Mouse (Mus musculus) NIH3T3 (cell line): ENCODE data around the gene Plagl1.

Experiments used
- DNase-seq: peaks from one replicate; pipeline ENCODE4 v3.0.0-alpha.2; 2012; ENCODE audit warnings: low read depth

The Plagl1 gene

DNA sequence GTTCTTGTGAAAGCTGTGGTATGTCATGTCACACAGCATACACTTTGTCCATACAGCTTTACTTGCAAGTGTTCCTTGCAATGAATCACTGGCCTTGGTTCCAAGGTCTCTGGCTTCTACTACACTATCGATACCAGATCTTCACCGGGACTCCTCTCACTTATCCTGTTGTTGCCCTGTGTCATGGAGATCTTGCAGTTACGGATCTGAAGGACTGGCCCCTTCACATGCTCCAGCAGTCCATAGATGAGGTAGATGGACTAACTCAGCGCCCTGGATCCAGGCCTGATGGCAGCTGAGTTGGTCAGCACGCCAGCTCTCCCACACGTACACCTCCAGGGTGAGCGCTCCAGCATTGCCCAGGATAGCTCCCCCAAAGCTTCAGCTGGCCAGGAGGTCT, 75.0 kb downstream of the Plagl1 start:
- DNase-seq: no peak

DNA sequence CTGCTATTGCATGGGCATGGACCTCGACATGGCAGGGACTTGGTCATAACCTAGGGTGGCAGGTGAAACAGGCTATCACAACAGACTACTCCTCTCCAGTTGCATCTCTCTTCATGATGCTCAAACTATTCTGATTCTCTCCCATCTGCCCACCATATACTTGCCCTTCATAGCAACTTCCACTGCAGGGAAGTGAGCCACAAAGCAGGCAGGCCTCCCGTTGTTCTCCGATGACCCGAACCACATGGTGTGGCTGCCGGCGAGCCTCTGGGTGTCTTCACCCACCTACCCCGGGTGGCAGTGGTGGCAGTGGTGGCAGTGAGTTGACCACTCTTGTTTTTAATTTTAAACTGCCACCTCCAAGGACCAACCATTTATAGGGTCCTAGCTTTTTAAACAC, 75.4 kb downstream of the Plagl1 start:
- no peak for DNase-seq

DNA sequence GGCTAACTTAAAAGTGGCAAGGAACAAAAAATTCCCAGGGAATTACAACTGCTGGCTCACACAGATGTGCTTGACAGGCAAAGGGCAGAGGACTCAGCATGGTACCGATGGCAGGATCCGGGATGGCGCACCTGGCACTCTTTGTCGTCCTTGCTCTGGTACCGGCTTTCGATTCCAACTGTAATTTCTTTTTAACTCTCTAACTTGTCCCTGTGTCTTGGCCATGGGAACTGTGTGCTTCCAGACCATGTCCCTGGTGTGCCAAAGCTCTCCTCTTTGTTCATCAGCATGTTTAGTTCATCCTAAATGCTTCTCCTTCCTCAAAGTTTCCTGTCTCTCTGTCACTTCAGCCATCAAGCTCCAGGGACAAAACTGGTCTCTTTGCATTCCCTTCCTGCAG, 77.6 kb downstream of the Plagl1 start:
- DNase-seq: no peak

DNA sequence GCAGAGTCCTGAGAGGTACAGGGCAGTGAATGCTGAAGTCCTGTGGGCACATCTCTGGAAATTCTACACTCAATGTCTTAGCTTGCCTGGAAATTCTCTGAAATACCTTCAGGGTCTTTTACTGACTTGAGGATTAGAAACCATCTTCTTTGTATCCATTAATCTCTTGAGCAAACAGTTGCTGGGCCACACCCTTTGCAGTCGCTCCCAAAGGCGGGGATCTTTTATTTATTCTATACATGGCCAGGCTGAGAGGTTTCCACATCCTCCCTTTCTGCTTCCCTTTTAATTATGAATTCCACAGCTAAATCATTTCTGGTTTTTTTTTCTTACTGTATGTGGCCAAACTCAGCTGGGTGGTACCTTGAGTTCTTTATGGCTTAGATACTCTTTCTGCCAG, 80.1 kb downstream of the Plagl1 start:
- DNase-seq: no peak

DNA sequence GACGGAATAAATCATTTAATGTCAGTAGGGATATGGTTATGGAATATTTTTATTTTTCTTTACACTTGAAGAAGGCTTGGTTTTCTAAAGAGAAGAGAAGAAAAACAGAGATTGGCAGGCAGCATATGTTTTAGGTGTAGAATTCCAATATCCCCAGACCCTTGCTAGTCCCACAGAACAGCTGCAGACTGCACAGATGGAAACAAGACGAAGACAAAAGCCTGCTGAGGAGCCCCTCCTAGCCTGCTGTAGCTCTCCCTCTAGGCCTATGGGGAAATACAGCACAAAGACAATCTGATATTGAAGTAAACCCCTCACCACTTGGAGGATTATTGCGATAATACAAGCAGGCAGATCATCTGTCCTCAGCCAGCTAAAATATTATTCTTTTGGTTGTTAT, 90.1 kb downstream of the Plagl1 start:
- DNase-seq: no peak

DNA sequence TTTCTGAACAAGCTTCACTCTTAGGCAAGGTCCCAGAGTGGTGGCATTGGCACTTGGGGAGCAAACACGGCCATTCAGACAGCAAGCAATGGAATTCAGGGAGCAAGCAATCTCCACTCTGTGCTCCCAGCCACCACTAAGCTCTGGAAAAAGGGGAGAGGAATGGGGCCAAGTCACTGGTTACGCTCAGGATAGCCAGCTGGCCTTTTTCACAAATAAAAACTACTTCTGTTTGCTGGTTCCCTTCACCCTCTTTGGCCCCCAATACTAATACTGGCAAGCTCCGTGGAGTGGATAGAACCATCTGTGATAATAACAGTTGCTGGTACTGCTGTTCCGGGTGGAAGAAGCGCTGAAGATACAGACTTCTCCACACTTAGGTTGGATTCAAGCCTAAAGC, 91.0 kb downstream of the Plagl1 start:
- no peak for DNase-seq

DNA sequence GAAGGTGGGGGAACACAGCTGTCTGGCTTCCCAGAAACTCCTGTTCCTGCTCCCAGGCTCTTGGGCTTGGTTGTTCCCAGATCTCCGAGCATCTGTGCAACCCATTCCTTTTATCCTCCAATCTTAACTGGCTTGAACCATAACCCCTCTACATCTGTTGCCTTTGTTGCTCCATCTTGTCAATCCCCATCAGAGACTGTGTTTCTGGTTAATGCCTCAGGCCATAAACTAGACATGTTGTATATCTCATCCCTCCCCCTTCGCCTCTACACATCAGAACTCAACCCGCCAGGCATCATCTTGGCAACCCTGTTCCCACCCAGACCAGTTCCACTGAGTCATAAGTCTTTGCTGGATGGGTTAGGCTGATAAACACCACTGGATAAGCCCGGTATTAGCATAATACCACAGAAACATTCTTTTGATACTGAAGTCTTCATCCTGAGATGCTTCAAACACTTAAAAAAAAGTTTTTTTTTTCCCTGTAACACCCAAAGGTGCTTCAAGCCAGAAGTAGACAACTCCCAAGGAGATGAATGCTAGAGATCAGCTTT, 92.6 kb downstream of the Plagl1 start:
- DNase-seq: no peak

DNA sequence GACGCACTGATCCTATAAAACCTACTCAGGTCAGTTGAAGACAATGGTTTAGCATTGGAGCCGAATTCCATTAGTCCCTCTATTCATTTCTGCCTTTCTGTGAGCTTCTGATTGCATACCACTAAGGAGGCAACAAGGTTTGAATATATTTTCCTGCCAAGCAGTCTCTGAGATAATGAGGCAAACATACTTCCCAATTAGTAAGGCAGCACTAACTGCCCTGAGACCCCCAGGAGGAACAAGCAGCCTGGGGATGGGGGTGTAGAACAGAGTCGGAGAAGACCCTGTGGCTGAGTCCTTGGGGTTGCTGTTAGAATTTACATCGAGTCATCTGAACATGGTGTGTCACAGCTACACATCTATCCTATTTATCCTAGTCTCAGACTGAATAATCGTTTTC, 95.1 kb downstream of the Plagl1 start:
- DNase-seq: no peak

DNA sequence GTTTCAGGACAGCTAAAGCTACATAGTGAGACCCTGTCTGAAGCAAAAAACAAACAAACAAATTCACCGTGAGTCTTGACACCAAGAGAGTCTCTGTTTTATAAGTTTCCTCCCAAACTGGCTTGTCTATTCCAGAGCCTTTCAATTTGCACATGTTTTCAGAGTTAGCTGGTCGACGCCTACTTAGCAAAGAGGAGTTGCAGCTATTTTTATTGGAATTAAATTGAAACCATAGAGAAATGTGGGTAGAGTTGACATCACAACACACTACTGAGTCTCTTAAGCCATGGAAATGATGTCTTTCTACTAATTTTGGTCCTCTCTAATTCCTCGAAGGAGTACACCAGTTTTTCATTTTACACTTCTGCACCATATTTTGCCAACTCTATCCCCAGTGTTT, 100.6 kb downstream of the Plagl1 start:
- DNase-seq: no peak

DNA sequence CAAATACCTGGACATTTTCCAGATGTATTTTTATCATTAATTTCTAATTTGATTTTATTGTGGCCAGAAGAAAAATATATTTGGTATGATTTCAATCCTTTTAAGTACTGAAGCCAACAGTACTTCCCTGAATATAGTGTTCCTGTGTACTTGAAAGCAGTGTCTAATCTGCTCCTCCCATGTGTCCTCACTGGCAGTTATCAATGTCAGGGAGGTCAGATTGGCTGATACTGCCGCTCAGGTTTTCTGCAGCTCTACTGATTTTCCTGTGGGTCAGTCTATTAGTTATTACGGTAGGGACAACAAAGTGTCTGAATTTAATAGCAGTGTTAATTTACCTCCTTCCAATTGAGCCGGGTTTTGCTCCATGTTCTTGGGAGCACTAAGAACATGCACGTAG, 101.7 kb downstream of the Plagl1 start:
- no peak for DNase-seq

DNA sequence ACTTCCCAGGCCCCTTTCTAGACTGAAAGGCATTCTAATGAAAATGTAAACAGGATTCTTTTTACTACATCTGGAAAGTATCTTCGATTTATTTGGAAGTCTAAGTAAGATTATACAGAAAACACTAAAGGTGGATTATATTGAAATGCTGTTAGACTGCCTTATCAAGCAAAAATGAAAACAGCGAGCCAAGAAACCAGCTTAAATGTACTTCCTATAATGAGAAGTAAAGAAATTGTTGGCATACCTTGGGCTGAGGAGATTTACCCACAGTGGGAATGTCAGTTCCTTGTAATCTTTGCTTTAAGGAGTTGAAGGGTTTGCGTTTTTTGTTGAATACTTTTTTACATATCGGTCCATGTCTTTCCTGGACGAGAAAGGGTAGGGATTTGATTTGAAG, 108.2 kb downstream of the Plagl1 start:
- DNase-seq: no peak

DNA sequence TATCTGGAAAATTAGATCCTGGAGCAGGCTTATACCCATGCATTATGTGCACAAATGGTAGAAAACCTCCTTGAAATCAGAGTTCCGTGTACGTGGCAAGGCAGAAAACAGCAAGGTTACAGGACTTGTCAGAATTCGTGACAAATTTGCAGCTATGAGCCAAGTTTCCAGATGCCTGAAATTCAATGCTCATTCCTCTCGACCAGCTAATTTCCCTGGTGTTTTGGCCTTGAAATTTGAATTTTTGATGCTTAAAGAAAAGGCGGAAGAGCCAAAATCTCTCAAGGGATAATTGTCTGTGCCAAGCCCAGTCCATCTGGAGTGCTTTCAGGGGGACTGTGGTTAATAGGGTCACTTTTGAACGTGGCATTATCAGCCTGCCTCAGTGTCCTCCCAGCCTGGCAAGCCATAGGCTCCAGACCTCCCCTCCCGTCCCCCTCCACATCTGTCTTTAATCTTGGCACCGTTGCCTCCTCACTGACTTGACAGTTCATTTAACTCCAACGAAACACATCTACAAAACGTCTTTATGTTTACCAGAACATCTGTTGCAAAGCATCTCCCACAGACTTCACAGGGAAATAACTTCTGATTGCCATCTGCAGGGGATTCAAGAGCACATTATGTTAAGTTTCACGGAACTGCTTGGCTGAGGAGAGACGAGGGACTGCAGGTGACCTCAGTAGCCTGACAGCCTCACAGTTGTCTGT, 110.6 kb downstream of the Plagl1 start:
- peak; percentile 78 for DNase-seq

DNA sequence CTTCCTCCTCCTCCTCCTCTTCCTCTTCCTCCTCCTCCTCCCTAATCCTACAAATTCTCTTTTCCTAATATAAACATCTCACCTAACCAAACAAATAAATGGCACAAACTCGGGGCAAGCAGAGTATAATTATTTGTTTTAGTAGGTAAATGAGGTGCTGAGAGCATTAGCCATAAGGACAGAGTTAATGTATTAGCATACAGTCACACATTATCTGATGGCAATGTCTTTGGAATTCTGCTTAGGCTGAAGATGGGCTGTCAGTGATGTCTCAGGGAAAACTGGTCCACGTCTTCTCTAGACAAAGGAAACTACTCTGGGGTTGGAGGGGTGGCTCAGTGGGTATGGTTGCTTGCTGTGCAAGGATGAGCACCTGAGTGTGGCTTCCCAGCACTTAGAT, 111.2 kb downstream of the Plagl1 start:
- DNase-seq: no peak

DNA sequence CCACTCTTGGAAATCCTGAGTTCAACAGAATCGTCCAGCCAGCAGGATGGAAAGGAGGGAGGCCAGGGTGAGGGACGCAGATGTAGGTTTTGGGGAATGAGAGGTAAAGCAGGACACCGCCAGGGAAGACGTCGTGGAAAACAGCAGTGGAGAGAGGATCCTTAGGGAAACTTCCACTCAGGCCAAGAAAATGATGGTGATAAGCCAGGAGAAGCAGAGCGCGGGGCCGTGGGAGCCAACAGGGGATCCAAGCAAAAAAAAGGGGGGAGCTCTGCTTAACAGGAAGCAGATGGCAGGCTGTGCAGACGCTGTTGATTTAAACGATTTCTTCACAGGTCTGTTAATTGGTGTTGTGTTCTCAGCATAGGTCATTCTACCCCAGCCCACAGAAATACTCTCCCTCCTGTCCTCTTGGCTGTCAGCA, 112.5 kb downstream of the Plagl1 start:
- DNase-seq: peak; percentile 23

DNA sequence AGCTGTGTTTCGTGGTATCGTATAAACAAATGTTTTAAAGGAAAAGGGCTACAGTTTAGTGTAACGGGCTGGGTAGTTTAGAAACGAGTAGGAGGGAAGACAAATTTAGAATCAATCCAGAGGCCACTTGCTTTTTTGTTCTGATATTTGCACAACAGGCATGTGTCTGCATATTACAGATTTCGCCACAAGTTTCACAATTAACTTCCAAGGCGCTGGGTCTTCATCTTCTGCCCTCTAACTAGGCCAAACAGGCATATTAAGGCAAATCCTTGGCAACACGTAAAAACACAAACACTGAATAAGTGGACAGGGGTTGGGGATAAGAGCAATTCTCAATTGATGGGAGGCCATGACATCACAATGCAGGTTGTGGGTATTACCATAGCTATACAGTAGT, 115.6 kb downstream of the Plagl1 start:
- no peak for DNase-seq

DNA sequence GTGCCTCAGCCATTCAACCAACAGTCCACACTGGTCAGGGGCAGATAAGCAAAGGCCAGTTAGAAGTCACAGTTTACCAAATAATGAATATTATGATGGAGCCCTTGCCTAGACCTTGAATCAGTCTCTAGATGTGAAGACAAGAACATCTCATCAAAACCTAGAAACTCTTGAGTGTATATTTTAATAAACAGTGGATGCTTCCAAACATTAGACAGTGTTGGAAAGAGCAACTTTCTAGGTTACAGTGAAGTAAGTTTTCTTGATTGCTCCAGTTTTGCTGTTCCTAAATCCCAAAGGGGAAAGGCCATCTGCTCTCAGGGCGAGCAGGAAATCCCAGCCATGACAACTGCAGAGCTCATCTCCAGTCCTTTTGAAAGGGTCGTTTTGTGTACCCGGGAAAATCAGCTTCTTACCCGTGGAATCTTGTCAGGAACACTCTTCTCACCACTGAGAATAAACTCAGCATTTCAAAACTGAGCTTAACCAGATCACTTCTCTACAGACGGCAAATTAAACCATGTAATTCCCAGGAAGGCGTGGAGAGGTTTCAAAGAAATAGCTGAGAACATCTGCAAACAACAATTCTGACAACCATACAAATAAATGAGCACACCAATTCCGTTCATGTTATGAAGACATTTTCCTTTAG, 117.8 kb downstream of the Plagl1 start, which contains the start of gene Zc2hc1b:
TSS of gene Zc2hc1b (minus strand) at position 51 of the 652 bp plus-strand sequence.
- DNase-seq: no peak

DNA sequence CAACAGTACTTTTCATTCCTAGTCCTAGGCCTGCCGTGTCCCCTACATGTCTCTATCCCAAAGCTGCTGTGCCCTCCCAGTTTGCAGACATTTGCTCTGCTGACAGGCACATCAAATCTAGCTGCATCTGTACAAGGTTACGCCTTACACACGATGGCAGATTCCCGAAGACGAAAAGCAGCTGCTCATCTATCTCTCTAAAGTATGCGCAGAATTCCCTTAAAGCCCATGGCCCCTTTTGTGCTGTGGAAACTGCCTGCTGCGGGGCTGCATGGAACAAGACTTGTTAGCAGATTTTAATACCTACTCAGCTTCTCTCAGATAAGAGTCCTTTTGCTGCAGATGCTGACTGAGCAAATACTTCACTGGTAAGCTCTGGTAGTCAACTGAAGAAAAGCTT, 119.9 kb downstream of the Plagl1 start:
- DNase-seq: no peak
